Mouse (Mus musculus): Measurements from ENCODE around the gene Ssh1. TPM values are rescaled to one million over a fixed set of nuclear protein-coding genes. Genes with fewer than 3 reads are reported as not detected.

Gene Ssh1
- polyA plus RNA-seq, 1 experiment from 2014 or later = 28.2 TPM

- no peaks in the 10 kb centered on the region for H3K27me3 ChIP-seq (ENCODE audit: control insufficient read depth, insufficient read depth, low read length)
- H3K9me3 ChIP-seq (ENCODE audit: control insufficient read depth, low read length) = no peaks in the 10 kb centered on the region
- peaks cover 50% of the 10 kb centered on the region for H3K36me3 ChIP-seq (ENCODE audit: control insufficient read depth, insufficient read depth, low read length)
- H3K27ac ChIP-seq (ENCODE audit: low read depth, low read length) = no peak overlapping the region
- H3K4me1 ChIP-seq (ENCODE audit: control insufficient read depth, insufficient read depth, low read length) = peaks cover 14% of the 10 kb centered on the region
- H3K9ac ChIP-seq (ENCODE audit: low read depth, low read length) = no peak overlapping the region
- no peak overlapping the region for H3K4me3 ChIP-seq (ENCODE audit: low read length)
- WGBS = 83% methylated on average over 14 of the region's 14 CpGs
- ATAC-seq (ENCODE audit: low FRiP score, low TSS enrichment) = no peak
- no peak overlapping the region for H3K4me2 ChIP-seq (replicated peaks; ENCODE audit: low read depth, low read length)
Measured at GRCm38 (mm10) chr5:113964972-113965371, 28.7 kb downstream of the Ssh1 start.

GRCm38 (mm10) chr5:113961776-113962175, 31.9 kb downstream of the Ssh1 start:
- Histone ChIP-seq H3K27ac (ENCODE audit: low read depth, low read length) (no peak overlapping the region), H3K9me3 (ENCODE audit: control insufficient read depth, low read length) (no peaks in the 10 kb centered on the region), H3K9ac (ENCODE audit: low read depth, low read length) (no peak overlapping the region; the same call in 1 of the 2 replicates), H3K4me2 (replicated peaks; ENCODE audit: low read depth, low read length) (no peak overlapping the region), H3K4me3 (ENCODE audit: low read length) (no peak overlapping the region), H3K27me3 (ENCODE audit: control insufficient read depth, insufficient read depth, low read length) (no peaks in the 10 kb centered on the region), H3K36me3 (ENCODE audit: control insufficient read depth, insufficient read depth, low read length) (peaks cover 41% of the 10 kb centered on the region), H3K4me1 (ENCODE audit: control insufficient read depth, insufficient read depth, low read length) (peaks cover 21% of the 10 kb centered on the region)
- no peak for ATAC-seq (ENCODE audit: low FRiP score, low TSS enrichment)
- WGBS = 45% methylated on average over 7 of the region's 7 CpGs

- no peaks in the 10 kb centered on the region for H3K27me3 ChIP-seq (ENCODE audit: control insufficient read depth, insufficient read depth, low read length)
- peaks cover 34% of the 10 kb centered on the region for H3K36me3 ChIP-seq (ENCODE audit: control insufficient read depth, insufficient read depth, low read length)
- H3K27ac ChIP-seq (ENCODE audit: low read depth, low read length) = no peak overlapping the region
- no peak overlapping the region for H3K9ac ChIP-seq (ENCODE audit: low read depth, low read length)
- H3K4me2 ChIP-seq (replicated peaks; ENCODE audit: low read depth, low read length) = no peak overlapping the region
- no peaks in the 10 kb centered on the region for H3K9me3 ChIP-seq (ENCODE audit: control insufficient read depth, low read length)
- 83% methylated on average over 8 of the region's 8 CpGs for WGBS
- ATAC-seq (ENCODE audit: low FRiP score, low TSS enrichment) = no peak
- H3K4me3 ChIP-seq (ENCODE audit: low read length) = no peak overlapping the region
- peaks cover 21% of the 10 kb centered on the region for H3K4me1 ChIP-seq (ENCODE audit: control insufficient read depth, insufficient read depth, low read length)
Measured at GRCm38 (mm10) chr5:113960416-113960815, 33.3 kb downstream of the Ssh1 start.

- H3K27ac ChIP-seq (ENCODE audit: low read depth, low read length) = no peak overlapping the region
Measured at GRCm38 (mm10) chr5:113959039-113959438, 34.7 kb downstream of the Ssh1 start.

GRCm38 (mm10) chr5:113956510-113956909, 37.2 kb downstream of the Ssh1 start:
- WGBS = 4% methylated on average over 4 of the region's 4 CpGs
- Histone ChIP-seq H3K4me2 (replicated peaks; ENCODE audit: low read depth, low read length) (no peak overlapping the region), H3K36me3 (ENCODE audit: control insufficient read depth, insufficient read depth, low read length) (peaks cover 41% of the 10 kb centered on the region), H3K4me3 (ENCODE audit: low read length) (no peak overlapping the region), H3K9me3 (ENCODE audit: control insufficient read depth, low read length) (no peaks in the 10 kb centered on the region), H3K9ac (ENCODE audit: low read depth, low read length) (no peak overlapping the region), H3K4me1 (ENCODE audit: control insufficient read depth, insufficient read depth, low read length) (peaks cover 7% of the 10 kb centered on the region), H3K27me3 (ENCODE audit: control insufficient read depth, insufficient read depth, low read length) (no peaks in the 10 kb centered on the region), H3K27ac (ENCODE audit: low read depth, low read length) (no peak overlapping the region)
- peak; percentile 56; the same call in 1 of the 2 replicates for ATAC-seq (ENCODE audit: low FRiP score, low TSS enrichment)

More at GRCm38 (mm10) chr5:113959039-113959438, 34.7 kb downstream of the Ssh1 start:
- 10% methylated on average over 6 of the region's 6 CpGs for WGBS
- no peak for ATAC-seq (ENCODE audit: low FRiP score, low TSS enrichment)
- H3K4me1 ChIP-seq (ENCODE audit: control insufficient read depth, insufficient read depth, low read length) = peaks cover 21% of the 10 kb centered on the region
- H3K36me3 ChIP-seq (ENCODE audit: control insufficient read depth, insufficient read depth, low read length) = peaks cover 32% of the 10 kb centered on the region
- H3K9me3 ChIP-seq (ENCODE audit: control insufficient read depth, low read length) = no peaks in the 10 kb centered on the region
- H3K27me3 ChIP-seq (ENCODE audit: control insufficient read depth, insufficient read depth, low read length) = no peaks in the 10 kb centered on the region
- no peak overlapping the region for H3K4me2 ChIP-seq (replicated peaks; ENCODE audit: low read depth, low read length)
- no peak overlapping the region for H3K4me3 ChIP-seq (ENCODE audit: low read length)
- no peak overlapping the region for H3K9ac ChIP-seq (ENCODE audit: low read depth, low read length)

GRCm38 (mm10) chr5:113955691-113956090, 38.0 kb downstream of the Ssh1 start:
- Histone ChIP-seq H3K4me3 (ENCODE audit: low read length) (no peak overlapping the region), H3K4me1 (ENCODE audit: control insufficient read depth, insufficient read depth, low read length) (peaks cover 7% of the 10 kb centered on the region)

GRCm38 (mm10) chr5:113955281-113955680, 38.4 kb downstream of the Ssh1 start:
- H3K9me3 ChIP-seq (ENCODE audit: control insufficient read depth, low read length) = no peaks in the 10 kb centered on the region
- 84% methylated on average over 5 of the region's 5 CpGs for WGBS

More at GRCm38 (mm10) chr5:113955691-113956090, 38.0 kb downstream of the Ssh1 start:
- Histone ChIP-seq H3K9me3 (ENCODE audit: control insufficient read depth, low read length) (no peaks in the 10 kb centered on the region), H3K27ac (ENCODE audit: low read depth, low read length) (no peak overlapping the region), H3K4me2 (replicated peaks; ENCODE audit: low read depth, low read length) (no peak overlapping the region), H3K36me3 (ENCODE audit: control insufficient read depth, insufficient read depth, low read length) (peaks cover 38% of the 10 kb centered on the region), H3K9ac (ENCODE audit: low read depth, low read length) (no peak overlapping the region), H3K27me3 (ENCODE audit: control insufficient read depth, insufficient read depth, low read length) (no peaks in the 10 kb centered on the region)
- ATAC-seq (ENCODE audit: low FRiP score, low TSS enrichment) = no peak
- WGBS = 92% methylated on average over 8 of the region's 8 CpGs

GRCm38 (mm10) chr5:113954421-113954820, 39.3 kb downstream of the Ssh1 start:
- Histone ChIP-seq H3K9ac (ENCODE audit: low read depth, low read length) (no peak overlapping the region), H3K27ac (ENCODE audit: low read depth, low read length) (no peak overlapping the region), H3K9me3 (ENCODE audit: control insufficient read depth, low read length) (no peaks in the 10 kb centered on the region), H3K4me1 (ENCODE audit: control insufficient read depth, insufficient read depth, low read length) (peaks cover 3% of the 10 kb centered on the region; the same call in 1 of the 2 replicates), H3K4me2 (replicated peaks; ENCODE audit: low read depth, low read length) (no peak overlapping the region), H3K27me3 (ENCODE audit: control insufficient read depth, insufficient read depth, low read length) (no peaks in the 10 kb centered on the region), H3K36me3 (ENCODE audit: control insufficient read depth, insufficient read depth, low read length) (peaks cover 51% of the 10 kb centered on the region), H3K4me3 (ENCODE audit: low read length) (no peak overlapping the region)
- 13% methylated on average over 7 of the region's 7 CpGs for WGBS
- no peak for ATAC-seq (ENCODE audit: low FRiP score, low TSS enrichment)

More at GRCm38 (mm10) chr5:113955281-113955680, 38.4 kb downstream of the Ssh1 start:
- peaks cover 7% of the 10 kb centered on the region for H3K4me1 ChIP-seq (ENCODE audit: control insufficient read depth, insufficient read depth, low read length)
- no peaks in the 10 kb centered on the region for H3K27me3 ChIP-seq (ENCODE audit: control insufficient read depth, insufficient read depth, low read length)
- no peak overlapping the region for H3K4me2 ChIP-seq (replicated peaks; ENCODE audit: low read depth, low read length)
- no peak overlapping the region for H3K9ac ChIP-seq (ENCODE audit: low read depth, low read length)
- no peak overlapping the region for H3K4me3 ChIP-seq (ENCODE audit: low read length)
- H3K36me3 ChIP-seq (ENCODE audit: control insufficient read depth, insufficient read depth, low read length) = peaks cover 42% of the 10 kb centered on the region
- no peak overlapping the region for H3K27ac ChIP-seq (ENCODE audit: low read depth, low read length)
- ATAC-seq (ENCODE audit: low FRiP score, low TSS enrichment) = no peak

- ATAC-seq (ENCODE audit: low FRiP score, low TSS enrichment) = no peak
- WGBS = 89% methylated on average over 10 of the region's 10 CpGs
- Histone ChIP-seq H3K4me1 (ENCODE audit: control insufficient read depth, insufficient read depth, low read length) (no peaks in the 10 kb centered on the region), H3K9me3 (ENCODE audit: control insufficient read depth, low read length) (no peaks in the 10 kb centered on the region), H3K27me3 (ENCODE audit: control insufficient read depth, insufficient read depth, low read length) (no peaks in the 10 kb centered on the region), H3K9ac (ENCODE audit: low read depth, low read length) (no peak overlapping the region), H3K4me2 (replicated peaks; ENCODE audit: low read depth, low read length) (no peak overlapping the region), H3K27ac (ENCODE audit: low read depth, low read length) (no peak overlapping the region), H3K36me3 (ENCODE audit: control insufficient read depth, insufficient read depth, low read length) (peaks cover 56% of the 10 kb centered on the region), H3K4me3 (ENCODE audit: low read length) (no peak overlapping the region)
Measured at GRCm38 (mm10) chr5:113952519-113952918, 41.2 kb downstream of the Ssh1 start.

Data from kidney, embryonic 14.5 days (tissue).